Mouse (Mus musculus) ES-E14 (cell line): ENCODE results near the gene Fuca1.

Experiments
- ZC3H11A ChIP-seq: IDR thresholded peaks from 2 replicates; pipeline ENCODE4 v1.6.1; 2012; ENCODE audit warnings: low read depth, mild to moderate bottlenecking, inconsistent platforms, low read length, borderline replicate concordance
- ZNF384 ChIP-seq: IDR thresholded peaks from 2 replicates; pipeline ENCODE4 v1.6.1; 2012; ENCODE audit warnings: low read depth, low read length, inconsistent platforms

DNA sequence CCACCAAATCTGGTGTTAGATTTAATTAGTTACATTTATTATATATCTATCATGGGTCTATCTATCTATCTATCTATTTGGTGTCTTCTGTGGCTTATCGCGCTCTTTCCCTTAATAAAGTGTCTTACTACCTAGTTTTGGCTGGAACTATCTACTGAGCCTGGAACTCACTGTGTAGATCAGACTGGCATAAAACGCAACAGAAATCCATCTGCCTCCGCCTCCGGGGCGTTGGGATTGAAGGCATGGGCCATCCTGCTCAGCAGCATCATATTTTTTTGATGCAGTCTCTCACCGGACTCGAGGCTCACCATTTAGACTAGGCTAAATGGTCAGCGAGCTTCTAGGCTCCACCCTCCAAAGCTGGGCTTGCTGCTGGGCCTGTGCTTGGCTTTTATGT, 67.2 kb downstream of the Fuca1 start:
- TF ChIP-seq ZC3H11A (no peak), ZNF384 (no peak)
